Mouse (Mus musculus) CH12.LX (cell line): ENCODE measurements around the gene Fgd6. TPM values are rescaled to one million over a fixed set of nuclear protein-coding genes. Genes with fewer than 3 reads are reported as not detected.

Experiments
- DNase-seq: peaks from one replicate; pipeline ENCODE4 v3.0.0-alpha.2; 2013; ENCODE audit errors: extremely low read depth
- H3K27ac ChIP-seq: 2 replicates; pipeline ENCODE4 v1.5.1; 2012; ENCODE audit warnings: low read depth, mild to moderate bottlenecking, control low read depth, moderate library complexity; ENCODE audit not compliant: insufficient read depth
- H3K27me3 ChIP-seq: replicated peaks from 2 replicates; pipeline ENCODE3; 2012; ENCODE audit warnings: inconsistent platforms
- H3K36me3 ChIP-seq, 2 experiments: replicated peaks in 1 of 2; 2 replicates each; pipeline versions ENCODE3 to v1.6.1; 2012; ENCODE audit warnings: inconsistent platforms in 1 of 2, low read length in 1 of 2, mild to moderate bottlenecking in 1 of 2, mixed read lengths in 1 of 2, moderate library complexity in 1 of 2; ENCODE audit not compliant: control insufficient read depth in 1 of 2, insufficient read depth in 1 of 2
- H3K4me1 ChIP-seq, 2 experiments: 2 replicates each; pipeline ENCODE4 v1.6.1; 2012; ENCODE audit warnings: inconsistent platforms in 1 of 2, moderate library complexity in 1 of 2; ENCODE audit not compliant: insufficient read depth in 2 of 2, control insufficient read depth in 1 of 2
- H3K4me2 ChIP-seq: 2 replicates; pipeline ENCODE4 v1.6.1; 2012; ENCODE audit warnings: low read depth, mild to moderate bottlenecking, control low read depth; ENCODE audit not compliant: poor library complexity, insufficient read depth, severe bottlenecking
- H3K4me3 ChIP-seq, 3 experiments: fragments of 150-350 bp in 1 of 3; sonication (generic) in 1 of 3; replicated peaks in 1 of 3; 2 replicates each; pipeline versions ENCODE3 to v1.5.1; 2011 to 2012; ENCODE audit warnings: low read depth in 2 of 3, low read length in 2 of 3, mild to moderate bottlenecking in 2 of 3, moderate library complexity in 2 of 3, control low read depth in 1 of 3, improper control_type of control experiment in 1 of 3, inconsistent platforms in 1 of 3, mixed read lengths in 1 of 3; ENCODE audit not compliant: poor library complexity in 1 of 3
- H3K79me2 ChIP-seq: replicated peaks from 2 replicates; pipeline ENCODE4 v1.6.1; 2012; ENCODE audit warnings: mild to moderate bottlenecking, moderate library complexity; ENCODE audit not compliant: control insufficient read depth, poor library complexity, insufficient read depth, severe bottlenecking; ENCODE audit errors: extremely low read depth
- H3K9ac ChIP-seq: 2 replicates; pipeline ENCODE4 v1.6.1; 2012; ENCODE audit warnings: low read depth, mild to moderate bottlenecking, control low read depth, moderate library complexity; ENCODE audit not compliant: insufficient read depth
- H3K9me3 ChIP-seq: replicated peaks from 2 replicates; pipeline ENCODE3; 2012; ENCODE audit warnings: low read length, inconsistent platforms, mixed read lengths
- BHLHE40 ChIP-seq: IDR thresholded peaks from 2 replicates; pipeline ENCODE4 v1.6.1; 2011; ENCODE audit warnings: mild to moderate bottlenecking, low read depth, low read length, improper control_type of control experiment
- CHD1 ChIP-seq: IDR thresholded peaks from 2 replicates; pipeline ENCODE4 v1.6.1; 2012; ENCODE audit warnings: low read depth, low read length, improper control_type of control experiment, inconsistent platforms
- CTCF ChIP-seq, 2 experiments: IDR thresholded peaks in 1 of 2; conservative IDR thresholded peaks in 1 of 2; 2 replicates each; pipeline ENCODE4 v1.5.1; 2011 to 2012; ENCODE audit warnings: low read depth in 2 of 2, low read length in 2 of 2, improper control_type of control experiment in 1 of 2, inconsistent platforms in 1 of 2, mild to moderate bottlenecking in 1 of 2, moderate library complexity in 1 of 2
- E2F4 ChIP-seq: IDR thresholded peaks from 2 replicates; pipeline ENCODE4 v1.6.1; 2011; ENCODE audit warnings: low read depth, low read length, improper control_type of control experiment; ENCODE audit not compliant: insufficient replicate concordance
- EP300 ChIP-seq: IDR thresholded peaks from 2 replicates; pipeline ENCODE4 v1.6.1; 2011; ENCODE audit warnings: low read length, improper control_type of control experiment
- ETS1 ChIP-seq: conservative IDR thresholded peaks from 2 replicates; pipeline ENCODE4 v1.6.1; 2012; ENCODE audit warnings: low read depth, mild to moderate bottlenecking, inconsistent platforms, low read length, improper control_type of control experiment, moderate library complexity
- GABPA ChIP-seq: IDR thresholded peaks from 2 replicates; pipeline ENCODE4 v1.6.1; 2012; ENCODE audit warnings: low read depth, low read length, improper control_type of control experiment, inconsistent platforms; ENCODE audit not compliant: insufficient replicate concordance
- HCFC1 ChIP-seq: IDR thresholded peaks from 2 replicates; pipeline ENCODE4 v1.6.1; 2012; ENCODE audit warnings: low read depth, mild to moderate bottlenecking, inconsistent platforms, low read length, improper control_type of control experiment
- IRF4 ChIP-seq: IDR thresholded peaks from 2 replicates; pipeline ENCODE4 v1.6.1; 2014; ENCODE audit warnings: low read depth, mild to moderate bottlenecking, inconsistent platforms, low read length, improper control_type of control experiment
- JUND ChIP-seq: conservative IDR thresholded peaks from 2 replicates; pipeline ENCODE4 v1.6.1; 2011; ENCODE audit warnings: low read depth, low read length, improper control_type of control experiment
- KAT2A ChIP-seq: IDR thresholded peaks from 2 replicates; pipeline ENCODE4 v1.6.1; 2012; ENCODE audit warnings: low read length, improper control_type of control experiment, inconsistent platforms; ENCODE audit not compliant: insufficient replicate concordance
- MAFK ChIP-seq: IDR thresholded peaks from 2 replicates; pipeline ENCODE4 v1.6.1; 2011; ENCODE audit warnings: low read length, improper control_type of control experiment; ENCODE audit not compliant: insufficient replicate concordance
- MAX ChIP-seq: IDR thresholded peaks from 2 replicates; pipeline ENCODE4 v1.6.1; 2011; ENCODE audit warnings: low read length, improper control_type of control experiment
- MAZ ChIP-seq: IDR thresholded peaks from 2 replicates; pipeline ENCODE4 v1.6.1; 2012; ENCODE audit warnings: low read depth, mild to moderate bottlenecking, inconsistent platforms, low read length, improper control_type of control experiment, moderate library complexity
- MYC ChIP-seq: IDR thresholded peaks from 2 replicates; pipeline ENCODE4 v1.6.1; 2011; ENCODE audit warnings: low read depth, mild to moderate bottlenecking, improper control_type of control experiment, low read length
- NELFE ChIP-seq: IDR thresholded peaks from 2 replicates; pipeline ENCODE4 v1.6.1; 2011; ENCODE audit warnings: low read depth, low read length, improper control_type of control experiment
- NRF1 ChIP-seq: IDR thresholded peaks from 2 replicates; pipeline ENCODE4 v1.6.1; 2014; ENCODE audit warnings: low read depth, mild to moderate bottlenecking, inconsistent platforms, low read length, improper control_type of control experiment, moderate library complexity
- PAX5 ChIP-seq: IDR thresholded peaks from 2 replicates; pipeline ENCODE4 v1.6.1; 2012; ENCODE audit warnings: low read length, inconsistent platforms, mixed read lengths
- POLR2A ChIP-seq: IDR thresholded peaks from 2 replicates; pipeline ENCODE4 v1.6.1; 2011; ENCODE audit warnings: low read depth, mild to moderate bottlenecking, improper control_type of control experiment, low read length
- POLR2AphosphoS2 ChIP-seq: IDR thresholded peaks from 2 replicates; pipeline ENCODE4 v1.6.1; 2011; ENCODE audit warnings: low read depth, low read length, improper control_type of control experiment
- RCOR1 ChIP-seq: conservative IDR thresholded peaks from 2 replicates; pipeline ENCODE4 v1.6.1; 2012; ENCODE audit warnings: low read depth, mild to moderate bottlenecking, inconsistent platforms, low read length, improper control_type of control experiment
- SIN3A ChIP-seq: IDR thresholded peaks from 2 replicates; pipeline ENCODE4 v1.6.1; 2012; ENCODE audit warnings: low read length, improper control_type of control experiment, inconsistent platforms
- TBP ChIP-seq: conservative IDR thresholded peaks from 2 replicates; pipeline ENCODE4 v1.6.1; 2011; ENCODE audit warnings: low read depth, low read length, improper control_type of control experiment
- TCF12 ChIP-seq: IDR thresholded peaks from 2 replicates; pipeline ENCODE4 v1.6.1; 2014; ENCODE audit warnings: low read depth, mild to moderate bottlenecking, inconsistent platforms, low read length, improper control_type of control experiment
- UBTF ChIP-seq: IDR thresholded peaks from 2 replicates; pipeline ENCODE4 v1.6.1; 2012; ENCODE audit warnings: low read depth, mild to moderate bottlenecking, inconsistent platforms, low read length, improper control_type of control experiment, moderate library complexity
- USF1 ChIP-seq: IDR thresholded peaks from 2 replicates; pipeline ENCODE4 v1.6.1; 2014; ENCODE audit warnings: low read depth, mild to moderate bottlenecking, inconsistent platforms, low read length, improper control_type of control experiment
- USF2 ChIP-seq: conservative IDR thresholded peaks from 2 replicates; pipeline ENCODE4 v1.6.1; 2011; ENCODE audit warnings: low read depth, low read length, improper control_type of control experiment
- ZC3H11A ChIP-seq: IDR thresholded peaks from 2 replicates; pipeline ENCODE4 v1.6.1; 2012; ENCODE audit warnings: low read depth, mild to moderate bottlenecking, inconsistent platforms, low read length, improper control_type of control experiment
- ZKSCAN1 ChIP-seq: IDR thresholded peaks from 2 replicates; pipeline ENCODE4 v1.6.1; 2012; ENCODE audit warnings: low read depth, inconsistent platforms, low read length, improper control_type of control experiment, borderline replicate concordance
- ZMIZ1 ChIP-seq: IDR thresholded peaks from 2 replicates; pipeline ENCODE4 v1.6.1; 2012; ENCODE audit warnings: low read depth, mild to moderate bottlenecking, inconsistent platforms, low read length, improper control_type of control experiment
- ZNF384 ChIP-seq: IDR thresholded peaks from 2 replicates; pipeline ENCODE4 v1.6.1; 2012; ENCODE audit warnings: low read depth, low read length, improper control_type of control experiment, inconsistent platforms
- dilution Hi-C: fragments of 300-500 bp; cut with MboI; formaldehyde crosslinking; loops from 2 replicates; pipeline ENCODE4 v1.14.3; 2020; ENCODE audit warnings: low sequenced_read_pairs; ENCODE audit not compliant: extremely low pct_unique_long_range_greater_than_20kb, extremely low pct_ligation_motif_present
- in situ Hi-C: fragments of 300-500 bp; cut with MboI; formaldehyde crosslinking; loops from 3 replicates; pipeline ENCODE4 v1.14.3; 2019; ENCODE audit warnings: low sequenced_read_pairs, low pct_ligation_motif_present, low pct_unique_long_range_greater_than_20kb, mixed read lengths
- polyA plus RNA-seq: library from polyadenylated mRNA; unstranded; fragments of >175 nt; gene quantifications from 2 replicates; pipeline ENCODE4 v1.2.1, GENCODE M21; 2012; ENCODE audit warnings: low read depth; ENCODE audit not compliant: insufficient read length
- total RNA-seq, 2 experiments: library from RNA; depleted of rRNA; stranded (reverse); fragments of 300-350 nt in 1 of 2; fragments of >200 nt in 1 of 2; gene quantifications; 2 replicates each; pipeline ENCODE4 v1.2.3; 2012 to 2014

The Fgd6 gene
- total and polyA plus RNA-seq, 3 experiments = 3.3 to 7.2 (median 5.0) TPM

DNA sequence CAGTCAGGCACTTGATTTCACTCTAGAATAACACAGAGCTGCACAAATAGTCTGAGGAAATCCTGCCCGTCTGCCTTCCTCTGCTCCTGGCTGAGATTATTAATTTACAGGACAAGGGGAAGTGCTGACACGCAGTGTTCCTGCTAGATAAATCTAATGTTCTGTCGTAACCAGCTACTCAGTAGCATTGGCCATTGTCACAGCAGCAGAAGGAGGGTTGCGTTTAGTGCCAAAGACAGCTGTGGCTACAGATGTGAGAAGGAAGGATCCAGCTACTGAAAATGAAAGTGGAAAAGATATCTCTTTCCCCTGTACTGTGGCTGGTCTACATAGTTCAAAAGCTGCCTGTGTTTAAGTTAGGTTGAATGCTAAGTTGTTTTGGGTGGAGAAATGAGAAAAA, 71.4 kb downstream of the Fgd6 start:
- dilution Hi-C loops = no loop called here
- peak overlapping the region; percentile 15 for H3K9ac ChIP-seq
- H3K4me1 ChIP-seq = peaks cover 10 to 28% of the 10 kb centered on the region in 2 experiments
- in situ Hi-C loops = loop anchor here (5.0 to 10.0 kb wide), 2 partner anchors 70 to 272 kb away; partner anchors contain the start of genes Fgd6, Usp44 and Vezt
- TF ChIP-seq IRF4 = no peak
- TF ChIP-seq NELFE = no peak
- peak; percentile 50; the same call in 1 of the 2 replicates for TF ChIP-seq TCF12
- no peak for TF ChIP-seq USF2
- no peak for TF ChIP-seq JUND
- 0 out of 2 replicates have a peak, but pooled peaks have one; percentile 24 for TF ChIP-seq TBP
- TF ChIP-seq ZKSCAN1 = no peak
- TF ChIP-seq ETS1 = peak; percentile 35; the same call in 1 of the 2 replicates
- no peak for TF ChIP-seq MAZ
- no peak for TF ChIP-seq ZMIZ1
- no peak for TF ChIP-seq CHD1
- TF ChIP-seq GABPA = no peak
- TF ChIP-seq SIN3A = no peak
- H3K4me2 ChIP-seq = peak overlapping the region; percentile 57
- no peaks in the 10 kb centered on the region for H3K79me2 ChIP-seq
- DNase-seq = no peak
- H3K36me3 ChIP-seq = peaks cover 40 to 59% of the 10 kb centered on the region in 2 experiments
- H3K27me3 ChIP-seq = no peaks in the 10 kb centered on the region
- H3K27ac ChIP-seq = peak overlapping the region; percentile 22; the same call in 1 of the 2 replicates
- no peaks in the 10 kb centered on the region for H3K9me3 ChIP-seq
- H3K4me3 ChIP-seq = no peak overlapping the region

GRCm38 (mm10) chr10:94107607-94108006, 71.8 kb downstream of the Fgd6 start:
- Histone ChIP-seq H3K4me1 (peaks cover 10 to 28% of the 10 kb centered on the region in 2 experiments), H3K4me2 (peak overlapping the region; percentile 57), H3K36me3 (peaks cover 37 to 59% of the 10 kb centered on the region in 2 experiments), H3K27me3 (no peaks in the 10 kb centered on the region), H3K27ac (peak overlapping the region; percentile 52; the same call in 1 of the 2 replicates), H3K9ac (peak overlapping the region; percentile 15; the same call in 1 of the 2 replicates), H3K4me3 (no peak overlapping the region), H3K79me2 (no peaks in the 10 kb centered on the region), H3K9me3 (no peaks in the 10 kb centered on the region)
- no peak for DNase-seq
- dilution Hi-C loops = no loop called here
- in situ Hi-C loops = loop anchor here (5.0 to 10.0 kb wide), 2 partner anchors 70 to 273 kb away; partner anchors contain the start of genes Fgd6, Usp44 and Vezt
- no peak for TF ChIP-seq ZKSCAN1
- no peak for TF ChIP-seq NRF1
- no peak for TF ChIP-seq POLR2A
- peak; percentile 40; the same call in 1 of the 2 replicates for TF ChIP-seq SIN3A
- TF ChIP-seq PAX5 = no peak
- no peak for TF ChIP-seq GABPA
- TF ChIP-seq ZNF384 = no peak
- peak; percentile 21; the same call in 1 of the 2 replicates for TF ChIP-seq MYC
- no peak for TF ChIP-seq TBP
- TF ChIP-seq MAZ = no peak
- TF ChIP-seq MAX = peak; percentile 70
- no peak for TF ChIP-seq HCFC1
- 0 out of 2 replicates have a peak, but pooled peaks have one; percentile 66 for TF ChIP-seq CHD1
- no peak for TF ChIP-seq TCF12
- TF ChIP-seq USF1 = no peak
- no peak for TF ChIP-seq EP300
- TF ChIP-seq RCOR1 = no peak
- no peak for TF ChIP-seq E2F4
- TF ChIP-seq ZC3H11A = no peak
- TF ChIP-seq ZMIZ1 = no peak
- no peak for TF ChIP-seq NELFE
- TF ChIP-seq POLR2AphosphoS2 = no peak
- no peak for TF ChIP-seq KAT2A
- TF ChIP-seq BHLHE40 = peak; percentile 28; the same call in 1 of the 2 replicates
- no peak for TF ChIP-seq CTCF (conservative IDR thresholded peaks at IDR 0.05 in 1 of 2, IDR thresholded peaks at IDR 0.05 in 1 of 2; ENCODE audit: low read depth in 2 of 2, low read length in 2 of 2)
- no peak for TF ChIP-seq MAFK
- TF ChIP-seq UBTF = no peak
